Mouse (Mus musculus) CH12.LX (cell line): ENCODE data around the gene R3hdm2. TPM values are rescaled to one million over a fixed set of nuclear protein-coding genes. Genes with fewer than 3 reads are reported as not detected.

ENCODE experiments used
- DNase-seq: peaks from one replicate; pipeline ENCODE4 v3.0.0-alpha.2; 2013; ENCODE audit errors: extremely low read depth
- H3K27ac ChIP-seq: 2 replicates; pipeline ENCODE4 v1.5.1; 2012; ENCODE audit warnings: low read depth, mild to moderate bottlenecking, control low read depth, moderate library complexity; ENCODE audit not compliant: insufficient read depth
- H3K27me3 ChIP-seq: replicated peaks from 2 replicates; pipeline ENCODE3; 2012; ENCODE audit warnings: inconsistent platforms
- H3K36me3 ChIP-seq, 2 experiments: replicated peaks in 1 of 2; 2 replicates each; pipeline versions ENCODE3 to v1.6.1; 2012; ENCODE audit warnings: inconsistent platforms in 1 of 2, low read length in 1 of 2, mild to moderate bottlenecking in 1 of 2, mixed read lengths in 1 of 2, moderate library complexity in 1 of 2; ENCODE audit not compliant: control insufficient read depth in 1 of 2, insufficient read depth in 1 of 2
- H3K4me1 ChIP-seq, 2 experiments: 2 replicates each; pipeline ENCODE4 v1.6.1; 2012; ENCODE audit warnings: inconsistent platforms in 1 of 2, moderate library complexity in 1 of 2; ENCODE audit not compliant: insufficient read depth in 2 of 2, control insufficient read depth in 1 of 2
- H3K4me2 ChIP-seq: 2 replicates; pipeline ENCODE4 v1.6.1; 2012; ENCODE audit warnings: low read depth, mild to moderate bottlenecking, control low read depth; ENCODE audit not compliant: poor library complexity, insufficient read depth, severe bottlenecking
- H3K4me3 ChIP-seq, 3 experiments: fragments of 150-350 bp in 1 of 3; sonication (generic) in 1 of 3; replicated peaks in 1 of 3; 2 replicates each; pipeline versions ENCODE3 to v1.5.1; 2011 to 2012; ENCODE audit warnings: low read depth in 2 of 3, low read length in 2 of 3, mild to moderate bottlenecking in 2 of 3, moderate library complexity in 2 of 3, control low read depth in 1 of 3, improper control_type of control experiment in 1 of 3, inconsistent platforms in 1 of 3, mixed read lengths in 1 of 3; ENCODE audit not compliant: poor library complexity in 1 of 3
- H3K79me2 ChIP-seq: replicated peaks from 2 replicates; pipeline ENCODE4 v1.6.1; 2012; ENCODE audit warnings: mild to moderate bottlenecking, moderate library complexity; ENCODE audit not compliant: control insufficient read depth, poor library complexity, insufficient read depth, severe bottlenecking; ENCODE audit errors: extremely low read depth
- H3K9ac ChIP-seq: 2 replicates; pipeline ENCODE4 v1.6.1; 2012; ENCODE audit warnings: low read depth, mild to moderate bottlenecking, control low read depth, moderate library complexity; ENCODE audit not compliant: insufficient read depth
- H3K9me3 ChIP-seq: replicated peaks from 2 replicates; pipeline ENCODE3; 2012; ENCODE audit warnings: low read length, inconsistent platforms, mixed read lengths
- CHD2 ChIP-seq: IDR thresholded peaks from 2 replicates; pipeline ENCODE4 v1.6.1; 2011; ENCODE audit warnings: low read length, improper control_type of control experiment
- CTCF ChIP-seq, 2 experiments: IDR thresholded peaks in 1 of 2; conservative IDR thresholded peaks in 1 of 2; 2 replicates each; pipeline ENCODE4 v1.5.1; 2011 to 2012; ENCODE audit warnings: low read depth in 2 of 2, low read length in 2 of 2, improper control_type of control experiment in 1 of 2, inconsistent platforms in 1 of 2, mild to moderate bottlenecking in 1 of 2, moderate library complexity in 1 of 2
- E2F4 ChIP-seq: IDR thresholded peaks from 2 replicates; pipeline ENCODE4 v1.6.1; 2011; ENCODE audit warnings: low read depth, low read length, improper control_type of control experiment; ENCODE audit not compliant: insufficient replicate concordance
- ELF1 ChIP-seq: IDR thresholded peaks from 2 replicates; pipeline ENCODE4 v1.6.1; 2014; ENCODE audit warnings: low read depth, mild to moderate bottlenecking, inconsistent platforms, low read length, improper control_type of control experiment
- EP300 ChIP-seq: IDR thresholded peaks from 2 replicates; pipeline ENCODE4 v1.6.1; 2011; ENCODE audit warnings: low read length, improper control_type of control experiment
- IRF4 ChIP-seq: IDR thresholded peaks from 2 replicates; pipeline ENCODE4 v1.6.1; 2014; ENCODE audit warnings: low read depth, mild to moderate bottlenecking, inconsistent platforms, low read length, improper control_type of control experiment
- JUN ChIP-seq: IDR thresholded peaks from 2 replicates; pipeline ENCODE4 v1.6.1; 2011; ENCODE audit warnings: low read depth, mild to moderate bottlenecking, low read length, improper control_type of control experiment, moderate library complexity; ENCODE audit not compliant: insufficient read depth
- JUND ChIP-seq: conservative IDR thresholded peaks from 2 replicates; pipeline ENCODE4 v1.6.1; 2011; ENCODE audit warnings: low read depth, low read length, improper control_type of control experiment
- MAX ChIP-seq: IDR thresholded peaks from 2 replicates; pipeline ENCODE4 v1.6.1; 2011; ENCODE audit warnings: low read length, improper control_type of control experiment
- MEF2A ChIP-seq: IDR thresholded peaks from 2 replicates; pipeline ENCODE4 v1.6.1; 2014; ENCODE audit warnings: low read depth, mild to moderate bottlenecking, inconsistent platforms, low read length, improper control_type of control experiment, borderline replicate concordance
- MXI1 ChIP-seq: IDR thresholded peaks from 2 replicates; pipeline ENCODE4 v1.6.1; 2011; ENCODE audit warnings: mild to moderate bottlenecking, low read depth, low read length, improper control_type of control experiment
- NELFE ChIP-seq: IDR thresholded peaks from 2 replicates; pipeline ENCODE4 v1.6.1; 2011; ENCODE audit warnings: low read depth, low read length, improper control_type of control experiment
- POLR2A ChIP-seq: IDR thresholded peaks from 2 replicates; pipeline ENCODE4 v1.6.1; 2011; ENCODE audit warnings: low read depth, mild to moderate bottlenecking, improper control_type of control experiment, low read length
- POLR2AphosphoS2 ChIP-seq: IDR thresholded peaks from 2 replicates; pipeline ENCODE4 v1.6.1; 2011; ENCODE audit warnings: low read depth, low read length, improper control_type of control experiment
- RAD21 ChIP-seq: IDR thresholded peaks from 2 replicates; pipeline ENCODE4 v1.6.1; 2011; ENCODE audit warnings: low read depth, mild to moderate bottlenecking, low read length, improper control_type of control experiment, moderate library complexity
- RCOR1 ChIP-seq: conservative IDR thresholded peaks from 2 replicates; pipeline ENCODE4 v1.6.1; 2012; ENCODE audit warnings: low read depth, mild to moderate bottlenecking, inconsistent platforms, low read length, improper control_type of control experiment
- SMC3 ChIP-seq: IDR thresholded peaks from 2 replicates; pipeline ENCODE4 v1.6.1; 2011; ENCODE audit warnings: low read depth, low read length, improper control_type of control experiment
- TBP ChIP-seq: conservative IDR thresholded peaks from 2 replicates; pipeline ENCODE4 v1.6.1; 2011; ENCODE audit warnings: low read depth, low read length, improper control_type of control experiment
- TCF12 ChIP-seq: IDR thresholded peaks from 2 replicates; pipeline ENCODE4 v1.6.1; 2014; ENCODE audit warnings: low read depth, mild to moderate bottlenecking, inconsistent platforms, low read length, improper control_type of control experiment
- UBTF ChIP-seq: IDR thresholded peaks from 2 replicates; pipeline ENCODE4 v1.6.1; 2012; ENCODE audit warnings: low read depth, mild to moderate bottlenecking, inconsistent platforms, low read length, improper control_type of control experiment, moderate library complexity
- ZKSCAN1 ChIP-seq: IDR thresholded peaks from 2 replicates; pipeline ENCODE4 v1.6.1; 2012; ENCODE audit warnings: low read depth, inconsistent platforms, low read length, improper control_type of control experiment, borderline replicate concordance
- ZMIZ1 ChIP-seq: IDR thresholded peaks from 2 replicates; pipeline ENCODE4 v1.6.1; 2012; ENCODE audit warnings: low read depth, mild to moderate bottlenecking, inconsistent platforms, low read length, improper control_type of control experiment
- dilution Hi-C: fragments of 300-500 bp; cut with MboI; formaldehyde crosslinking; loops from 2 replicates; pipeline ENCODE4 v1.14.3; 2020; ENCODE audit warnings: low sequenced_read_pairs; ENCODE audit not compliant: extremely low pct_unique_long_range_greater_than_20kb, extremely low pct_ligation_motif_present
- in situ Hi-C: fragments of 300-500 bp; cut with MboI; formaldehyde crosslinking; loops from 3 replicates; pipeline ENCODE4 v1.14.3; 2019; ENCODE audit warnings: low sequenced_read_pairs, low pct_ligation_motif_present, low pct_unique_long_range_greater_than_20kb, mixed read lengths
- polyA plus RNA-seq: library from polyadenylated mRNA; unstranded; fragments of >175 nt; gene quantifications from 2 replicates; pipeline ENCODE4 v1.2.1, GENCODE M21; 2012; ENCODE audit warnings: low read depth; ENCODE audit not compliant: insufficient read length
- total RNA-seq, 2 experiments: library from RNA; depleted of rRNA; stranded (reverse); fragments of 300-350 nt in 1 of 2; fragments of >200 nt in 1 of 2; gene quantifications; 2 replicates each; pipeline ENCODE4 v1.2.3; 2012 to 2014

R3hdm2 gene
- total and polyA plus RNA-seq, 3 experiments, result 7.0 to 23.6 (median 8.7) TPM

GRCm38 (mm10) chr10:127471281-127471988 lies 91.3 kb downstream of the R3hdm2 start:
- no peak overlapping the region for H3K4me3 ChIP-seq
- H3K9ac ChIP-seq, result no peak overlapping the region
- peaks cover 13 to 59% of the 10 kb centered on the region in 2 experiments for H3K36me3 ChIP-seq
- H3K4me2 ChIP-seq, result no peak overlapping the region
- no peaks in the 10 kb centered on the region for H3K27me3 ChIP-seq
- no peaks in the 10 kb centered on the region for H3K9me3 ChIP-seq
- no peak for TF ChIP-seq NELFE
- TF ChIP-seq UBTF, result no peak
- TF ChIP-seq RAD21, result no peak
- no peak for TF ChIP-seq SMC3
- TF ChIP-seq POLR2AphosphoS2, result no peak
- TF ChIP-seq MEF2A, result no peak
- no peak for TF ChIP-seq JUN
- in situ Hi-C loops, result no loop called here
- H3K79me2 ChIP-seq, result no peaks in the 10 kb centered on the region
- no peak overlapping the region for H3K27ac ChIP-seq
- peaks cover 2 to 14% of the 10 kb centered on the region in 2 experiments for H3K4me1 ChIP-seq
- dilution Hi-C loops, result no loop called here
- DNase-seq, result no peak

- H3K36me3 ChIP-seq, result peaks cover 24 to 67% of the 10 kb centered on the region in 2 experiments
- dilution Hi-C loops (no loop called here), in situ Hi-C loops (no loop called here)
- no peak overlapping the region for H3K9ac ChIP-seq
- H3K4me2 ChIP-seq, result no peak overlapping the region
- H3K4me1 ChIP-seq, result peaks cover 2 to 14% of the 10 kb centered on the region in 2 experiments
- no peak overlapping the region for H3K27ac ChIP-seq
- no peaks in the 10 kb centered on the region for H3K9me3 ChIP-seq
- no peak for DNase-seq
- H3K27me3 ChIP-seq, result no peaks in the 10 kb centered on the region
- H3K79me2 ChIP-seq, result no peaks in the 10 kb centered on the region
- H3K4me3 ChIP-seq, result no peak overlapping the region
- TF ChIP-seq CHD2 (no peak), CTCF (conservative IDR thresholded peaks at IDR 0.05 in 1 of 2, IDR thresholded peaks at IDR 0.05 in 1 of 2; ENCODE audit: low read depth in 2 of 2, low read length in 2 of 2) (no peak), TCF12 (no peak), JUN (no peak), EP300 (no peak), RCOR1 (no peak), JUND (no peak), TBP (no peak), ZKSCAN1 (no peak), ZMIZ1 (no peak), MEF2A (no peak), POLR2A (no peak), MXI1 (no peak), IRF4 (no peak), MAX (no peak), E2F4 (no peak), ELF1 (no peak)
These were observed 92.6 kb downstream of the R3hdm2 start for GRCm38 (mm10) chr10:127472722-127473121.
